Mouse (Mus musculus) CH12.LX (cell line): ENCODE measurements at regions not wholly inside any gene's neighbourhood (a gene's known extent, or its start where the extent isn't known, plus 50 kb on each side); places are given as distances from the start of the nearest gene placed in this dataset.

Source experiments
- DNase-seq: peaks from one replicate; pipeline ENCODE4 v3.0.0-alpha.2; 2013; ENCODE audit errors: extremely low read depth
- H3K27ac ChIP-seq: 2 replicates; pipeline ENCODE4 v1.5.1; 2012; ENCODE audit warnings: low read depth, mild to moderate bottlenecking, control low read depth, moderate library complexity; ENCODE audit not compliant: insufficient read depth
- H3K27me3 ChIP-seq: replicated peaks from 2 replicates; pipeline ENCODE3; 2012; ENCODE audit warnings: inconsistent platforms
- H3K36me3 ChIP-seq, 2 experiments: replicated peaks in 1 of 2; 2 replicates each; pipeline versions ENCODE3 to v1.6.1; 2012; ENCODE audit warnings: inconsistent platforms in 1 of 2, low read length in 1 of 2, mild to moderate bottlenecking in 1 of 2, mixed read lengths in 1 of 2, moderate library complexity in 1 of 2; ENCODE audit not compliant: control insufficient read depth in 1 of 2, insufficient read depth in 1 of 2
- H3K4me1 ChIP-seq, 2 experiments: 2 replicates each; pipeline ENCODE4 v1.6.1; 2012; ENCODE audit warnings: inconsistent platforms in 1 of 2, moderate library complexity in 1 of 2; ENCODE audit not compliant: insufficient read depth in 2 of 2, control insufficient read depth in 1 of 2
- H3K4me2 ChIP-seq: 2 replicates; pipeline ENCODE4 v1.6.1; 2012; ENCODE audit warnings: low read depth, mild to moderate bottlenecking, control low read depth; ENCODE audit not compliant: poor library complexity, insufficient read depth, severe bottlenecking
- H3K4me3 ChIP-seq, 3 experiments: fragments of 150-350 bp in 1 of 3; sonication (generic) in 1 of 3; replicated peaks in 1 of 3; 2 replicates each; pipeline versions ENCODE3 to v1.5.1; 2011 to 2012; ENCODE audit warnings: low read depth in 2 of 3, low read length in 2 of 3, mild to moderate bottlenecking in 2 of 3, moderate library complexity in 2 of 3, control low read depth in 1 of 3, improper control_type of control experiment in 1 of 3, inconsistent platforms in 1 of 3, mixed read lengths in 1 of 3; ENCODE audit not compliant: poor library complexity in 1 of 3
- H3K79me2 ChIP-seq: replicated peaks from 2 replicates; pipeline ENCODE4 v1.6.1; 2012; ENCODE audit warnings: mild to moderate bottlenecking, moderate library complexity; ENCODE audit not compliant: control insufficient read depth, poor library complexity, insufficient read depth, severe bottlenecking; ENCODE audit errors: extremely low read depth
- H3K9ac ChIP-seq: 2 replicates; pipeline ENCODE4 v1.6.1; 2012; ENCODE audit warnings: low read depth, mild to moderate bottlenecking, control low read depth, moderate library complexity; ENCODE audit not compliant: insufficient read depth
- H3K9me3 ChIP-seq: replicated peaks from 2 replicates; pipeline ENCODE3; 2012; ENCODE audit warnings: low read length, inconsistent platforms, mixed read lengths
- E2F4 ChIP-seq: IDR thresholded peaks from 2 replicates; pipeline ENCODE4 v1.6.1; 2011; ENCODE audit warnings: low read depth, low read length, improper control_type of control experiment; ENCODE audit not compliant: insufficient replicate concordance
- ELF1 ChIP-seq: IDR thresholded peaks from 2 replicates; pipeline ENCODE4 v1.6.1; 2014; ENCODE audit warnings: low read depth, mild to moderate bottlenecking, inconsistent platforms, low read length, improper control_type of control experiment
- GABPA ChIP-seq: IDR thresholded peaks from 2 replicates; pipeline ENCODE4 v1.6.1; 2012; ENCODE audit warnings: low read depth, low read length, improper control_type of control experiment, inconsistent platforms; ENCODE audit not compliant: insufficient replicate concordance
- JUN ChIP-seq: IDR thresholded peaks from 2 replicates; pipeline ENCODE4 v1.6.1; 2011; ENCODE audit warnings: low read depth, mild to moderate bottlenecking, low read length, improper control_type of control experiment, moderate library complexity; ENCODE audit not compliant: insufficient read depth
- JUND ChIP-seq: conservative IDR thresholded peaks from 2 replicates; pipeline ENCODE4 v1.6.1; 2011; ENCODE audit warnings: low read depth, low read length, improper control_type of control experiment
- KAT2A ChIP-seq: IDR thresholded peaks from 2 replicates; pipeline ENCODE4 v1.6.1; 2012; ENCODE audit warnings: low read length, improper control_type of control experiment, inconsistent platforms; ENCODE audit not compliant: insufficient replicate concordance
- MAFK ChIP-seq: IDR thresholded peaks from 2 replicates; pipeline ENCODE4 v1.6.1; 2011; ENCODE audit warnings: low read length, improper control_type of control experiment; ENCODE audit not compliant: insufficient replicate concordance
- MAX ChIP-seq: IDR thresholded peaks from 2 replicates; pipeline ENCODE4 v1.6.1; 2011; ENCODE audit warnings: low read length, improper control_type of control experiment
- MEF2A ChIP-seq: IDR thresholded peaks from 2 replicates; pipeline ENCODE4 v1.6.1; 2014; ENCODE audit warnings: low read depth, mild to moderate bottlenecking, inconsistent platforms, low read length, improper control_type of control experiment, borderline replicate concordance
- MXI1 ChIP-seq: IDR thresholded peaks from 2 replicates; pipeline ENCODE4 v1.6.1; 2011; ENCODE audit warnings: mild to moderate bottlenecking, low read depth, low read length, improper control_type of control experiment
- MYC ChIP-seq: IDR thresholded peaks from 2 replicates; pipeline ENCODE4 v1.6.1; 2011; ENCODE audit warnings: low read depth, mild to moderate bottlenecking, improper control_type of control experiment, low read length
- NELFE ChIP-seq: IDR thresholded peaks from 2 replicates; pipeline ENCODE4 v1.6.1; 2011; ENCODE audit warnings: low read depth, low read length, improper control_type of control experiment
- NRF1 ChIP-seq: IDR thresholded peaks from 2 replicates; pipeline ENCODE4 v1.6.1; 2014; ENCODE audit warnings: low read depth, mild to moderate bottlenecking, inconsistent platforms, low read length, improper control_type of control experiment, moderate library complexity
- POLR2A ChIP-seq: IDR thresholded peaks from 2 replicates; pipeline ENCODE4 v1.6.1; 2011; ENCODE audit warnings: low read depth, mild to moderate bottlenecking, improper control_type of control experiment, low read length
- RAD21 ChIP-seq: IDR thresholded peaks from 2 replicates; pipeline ENCODE4 v1.6.1; 2011; ENCODE audit warnings: low read depth, mild to moderate bottlenecking, low read length, improper control_type of control experiment, moderate library complexity
- SIN3A ChIP-seq: IDR thresholded peaks from 2 replicates; pipeline ENCODE4 v1.6.1; 2012; ENCODE audit warnings: low read length, improper control_type of control experiment, inconsistent platforms
- TCF12 ChIP-seq: IDR thresholded peaks from 2 replicates; pipeline ENCODE4 v1.6.1; 2014; ENCODE audit warnings: low read depth, mild to moderate bottlenecking, inconsistent platforms, low read length, improper control_type of control experiment
- UBTF ChIP-seq: IDR thresholded peaks from 2 replicates; pipeline ENCODE4 v1.6.1; 2012; ENCODE audit warnings: low read depth, mild to moderate bottlenecking, inconsistent platforms, low read length, improper control_type of control experiment, moderate library complexity
- USF1 ChIP-seq: IDR thresholded peaks from 2 replicates; pipeline ENCODE4 v1.6.1; 2014; ENCODE audit warnings: low read depth, mild to moderate bottlenecking, inconsistent platforms, low read length, improper control_type of control experiment
- USF2 ChIP-seq: conservative IDR thresholded peaks from 2 replicates; pipeline ENCODE4 v1.6.1; 2011; ENCODE audit warnings: low read depth, low read length, improper control_type of control experiment
- ZC3H11A ChIP-seq: IDR thresholded peaks from 2 replicates; pipeline ENCODE4 v1.6.1; 2012; ENCODE audit warnings: low read depth, mild to moderate bottlenecking, inconsistent platforms, low read length, improper control_type of control experiment
- ZKSCAN1 ChIP-seq: IDR thresholded peaks from 2 replicates; pipeline ENCODE4 v1.6.1; 2012; ENCODE audit warnings: low read depth, inconsistent platforms, low read length, improper control_type of control experiment, borderline replicate concordance
- ZMIZ1 ChIP-seq: IDR thresholded peaks from 2 replicates; pipeline ENCODE4 v1.6.1; 2012; ENCODE audit warnings: low read depth, mild to moderate bottlenecking, inconsistent platforms, low read length, improper control_type of control experiment
- ZNF384 ChIP-seq: IDR thresholded peaks from 2 replicates; pipeline ENCODE4 v1.6.1; 2012; ENCODE audit warnings: low read depth, low read length, improper control_type of control experiment, inconsistent platforms
- dilution Hi-C: fragments of 300-500 bp; cut with MboI; formaldehyde crosslinking; loops from 2 replicates; pipeline ENCODE4 v1.14.3; 2020; ENCODE audit warnings: low sequenced_read_pairs; ENCODE audit not compliant: extremely low pct_unique_long_range_greater_than_20kb, extremely low pct_ligation_motif_present
- in situ Hi-C: fragments of 300-500 bp; cut with MboI; formaldehyde crosslinking; loops from 3 replicates; pipeline ENCODE4 v1.14.3; 2019; ENCODE audit warnings: low sequenced_read_pairs, low pct_ligation_motif_present, low pct_unique_long_range_greater_than_20kb, mixed read lengths

GRCm38 (mm10) chr13:78520186-78520585, 320.6 kb upstream of the Nr2f1 start:
- no peak overlapping the region for H3K27ac ChIP-seq
- H3K36me3 ChIP-seq = no peaks in the 10 kb centered on the region
- dilution Hi-C loops (no loop called here), in situ Hi-C loops (no loop called here)
- DNase-seq = no peak
- TF ChIP-seq MAX = no peak
- TF ChIP-seq USF1 = no peak
- TF ChIP-seq MXI1 = no peak
- no peak for TF ChIP-seq USF2
- TF ChIP-seq TCF12 = no peak
- TF ChIP-seq SIN3A = no peak
- no peak for TF ChIP-seq ZKSCAN1
- TF ChIP-seq JUND = no peak
- no peak overlapping the region for H3K9ac ChIP-seq
- H3K4me3 ChIP-seq = no peak overlapping the region
- no peaks in the 10 kb centered on the region for H3K4me1 ChIP-seq
- no peaks in the 10 kb centered on the region for H3K9me3 ChIP-seq
- H3K79me2 ChIP-seq = no peaks in the 10 kb centered on the region
- no peaks in the 10 kb centered on the region for H3K27me3 ChIP-seq
- H3K4me2 ChIP-seq = no peak overlapping the region

DNA sequence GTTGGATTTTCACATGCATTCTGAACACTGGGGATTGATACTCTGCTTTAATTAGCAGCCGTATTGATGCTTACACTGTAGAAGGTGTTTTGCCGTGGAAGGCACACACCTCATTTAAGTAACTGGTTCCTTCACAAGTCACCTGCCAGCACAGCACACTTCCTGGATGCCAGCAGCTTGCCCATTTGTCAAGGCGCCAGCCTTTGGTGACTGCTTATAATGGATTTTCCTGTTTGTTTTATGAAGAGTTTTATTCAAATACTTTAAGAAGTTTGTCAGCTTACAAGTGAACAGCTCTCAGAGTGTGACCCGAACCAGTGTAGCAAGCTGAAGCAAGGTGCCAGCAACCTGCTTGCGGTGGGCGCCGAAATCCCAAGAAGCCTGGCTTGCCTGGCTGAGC, 301.0 kb upstream of the Nr2f1 start:
- H3K9ac ChIP-seq = no peak overlapping the region
- no peak overlapping the region for H3K27ac ChIP-seq
- H3K9me3 ChIP-seq = no peaks in the 10 kb centered on the region
- H3K4me3 ChIP-seq = no peak overlapping the region
- in situ Hi-C loops (no loop called here), dilution Hi-C loops (no loop called here)
- H3K4me1 ChIP-seq = no peaks in the 10 kb centered on the region
- DNase-seq = no peak
- TF ChIP-seq MYC (no peak), NRF1 (no peak), ELF1 (no peak), ZC3H11A (no peak), POLR2A (no peak), ZNF384 (no peak), TCF12 (no peak), JUN (no peak), GABPA (no peak), UBTF (no peak), E2F4 (no peak), RAD21 (no peak), NELFE (no peak), MAFK (no peak), ZMIZ1 (no peak), MEF2A (no peak), ZKSCAN1 (no peak), KAT2A (no peak)
- no peak overlapping the region for H3K4me2 ChIP-seq
- no peaks in the 10 kb centered on the region for H3K36me3 ChIP-seq
- H3K79me2 ChIP-seq = no peaks in the 10 kb centered on the region
- H3K27me3 ChIP-seq = no peaks in the 10 kb centered on the region
